Mouse (Mus musculus) urinary bladder, postnatal 36 days (tissue): ENCODE measurements around the gene Pkdrej.
"Not testable (repeated sequence)": the region's sequence is repeated elsewhere in the genome, so short reads cannot be mapped to it uniquely, and the experiment has no call there.

Source experiments
- DNase-seq, 2 experiments: peaks; one replicate each; pipeline ENCODE4 v3.0.0; 2022; ENCODE audit warnings: low spot score in 2 of 2, mixed read lengths in 1 of 2

Gene Pkdrej

GRCm38 (mm10) chr15:85821203-85822010 lies at the start of gene Pkdrej:
Gene Pkdrej, minus strand, starts transcription at chr15:85821734.
- DNase-seq, result peak in 1 of 2 experiments; percentile 33

DNA sequence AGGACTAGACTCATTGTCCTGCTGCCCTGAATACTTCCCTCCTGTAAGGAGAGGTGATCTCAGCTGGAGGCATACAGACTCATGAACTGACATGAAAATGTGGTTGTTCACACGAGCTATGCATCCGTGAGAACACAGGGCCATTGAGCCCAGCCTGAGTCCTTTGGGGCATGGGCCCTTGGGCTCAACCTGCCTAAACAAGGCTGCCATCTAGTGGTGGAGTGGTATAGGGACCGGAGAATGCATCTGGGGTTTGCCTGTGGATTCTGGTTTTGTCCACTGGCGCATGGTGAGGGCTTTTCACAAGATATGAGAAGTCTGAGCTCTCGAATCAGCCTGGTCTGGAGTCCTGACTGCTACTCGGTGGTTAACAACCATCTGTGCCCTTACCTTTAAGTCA lies 46.2 kb upstream of the Pkdrej start:
- peak; percentile 58 to 64 for DNase-seq

DNA sequence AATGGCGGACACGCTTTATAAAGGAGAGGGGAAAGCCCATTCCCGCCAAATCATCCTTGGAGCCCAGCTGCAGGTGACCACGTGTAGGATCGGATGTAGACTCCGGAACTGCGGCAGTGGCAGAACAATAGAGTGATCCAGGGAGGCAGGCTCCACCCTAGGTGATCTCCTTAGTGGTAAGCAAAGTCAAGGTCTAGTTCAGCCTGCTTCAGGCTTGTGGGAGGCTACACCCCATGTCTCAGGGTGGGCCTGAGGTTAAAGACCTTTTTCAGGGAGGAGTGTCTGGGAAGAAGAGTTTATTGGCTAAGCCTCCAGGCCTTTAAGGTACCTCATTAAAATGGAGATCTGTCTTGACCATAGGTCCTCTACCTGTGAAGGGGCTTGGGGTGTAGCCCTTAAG lies 44.4 kb upstream of the Pkdrej start:
- not testable (repeated sequence) for DNase-seq

GRCm38 (mm10) chr15:85859490-85860031 lies 38.0 kb upstream of the Pkdrej start, which contains the start of gene Gtse1:
Gene Gtse1, plus strand, starts transcription at chr15:85859745.
- DNase-seq, result peak; percentile 93

DNA sequence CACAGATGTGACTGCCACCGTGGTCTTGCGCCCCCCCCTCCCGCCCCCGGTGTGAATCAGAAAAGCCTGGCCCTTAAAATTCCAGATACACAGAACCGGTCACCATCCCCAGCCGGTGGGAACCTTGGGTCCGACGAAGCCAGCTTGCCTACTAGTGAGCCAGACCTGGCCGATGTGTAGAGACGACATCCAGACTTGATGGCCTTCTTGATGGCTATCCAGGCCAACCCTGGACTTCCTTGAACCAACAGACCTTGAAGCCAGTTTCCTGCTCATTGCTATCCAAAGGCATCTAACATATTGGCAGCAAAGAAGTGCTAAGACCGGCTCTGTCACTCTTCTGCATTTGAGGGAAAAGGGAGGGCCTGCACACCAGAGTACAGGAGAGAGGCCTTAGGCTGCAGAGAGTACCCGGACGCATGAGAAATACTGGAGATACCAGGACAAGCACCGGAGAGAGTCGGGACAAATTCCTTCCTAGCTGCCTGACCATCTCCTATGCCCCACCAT lies 37.5 kb upstream of the Pkdrej start:
- no peak for DNase-seq

- DNase-seq, result no peak
Measured at GRCm38 (mm10) chr15:85851656-85852392, 30.3 kb upstream of the Pkdrej start.

- DNase-seq, result no peak
Measured at GRCm38 (mm10) chr15:85845071-85845470, 23.5 kb upstream of the Pkdrej start.

DNA sequence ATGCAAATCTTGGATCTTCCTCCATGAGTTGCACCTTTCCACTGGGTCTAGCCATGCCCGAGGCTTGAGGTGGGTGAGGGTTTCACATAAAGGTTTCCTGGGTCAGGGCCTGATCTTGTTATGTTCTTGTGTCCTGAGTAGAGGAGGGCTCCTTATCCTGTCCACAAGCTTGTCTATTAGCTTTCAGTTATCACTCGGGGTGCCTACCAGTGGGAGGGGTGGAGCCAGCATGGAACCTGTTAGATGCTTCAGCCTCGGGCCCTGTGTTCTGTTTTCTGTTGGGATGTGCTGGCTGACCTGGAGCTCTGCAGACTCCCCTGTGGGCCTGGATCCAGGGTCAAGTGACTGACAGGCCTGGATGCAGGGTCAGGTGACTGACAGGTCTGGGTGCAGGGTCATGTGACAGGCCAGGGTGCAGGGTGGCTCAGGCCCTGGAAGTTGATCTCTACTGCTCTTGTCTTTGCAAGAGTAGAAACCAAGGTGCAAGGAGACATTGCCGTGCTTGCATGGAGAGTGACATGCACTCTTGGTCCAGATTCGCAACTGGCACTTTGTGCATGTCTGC lies 20.3 kb upstream of the Pkdrej start:
- no peak for DNase-seq

DNA sequence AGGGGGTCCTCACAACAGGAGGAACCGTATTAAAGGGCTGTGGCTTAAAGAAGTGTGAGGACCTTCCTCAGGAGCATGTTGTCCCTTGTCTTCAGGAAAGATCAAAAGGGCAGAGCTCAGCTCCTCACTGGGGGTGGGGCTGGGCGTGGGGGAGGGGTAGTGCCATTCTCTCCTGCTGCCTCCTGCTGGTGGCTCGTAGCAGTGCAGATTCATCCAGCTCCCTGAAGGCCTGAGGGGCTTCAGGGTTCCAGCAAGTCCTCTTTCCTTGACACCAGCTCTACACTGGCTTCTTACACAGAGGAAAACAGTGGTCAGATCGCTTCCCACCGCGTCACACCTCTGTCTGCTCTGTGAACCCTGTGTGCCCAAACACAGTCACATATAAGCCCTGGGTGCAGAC lies 19.4 kb upstream of the Pkdrej start:
- no peak for DNase-seq

GRCm38 (mm10) chr15:85836887-85837286 lies 15.4 kb upstream of the Pkdrej start:
- DNase-seq, result peak; percentile 64 to 69

DNA sequence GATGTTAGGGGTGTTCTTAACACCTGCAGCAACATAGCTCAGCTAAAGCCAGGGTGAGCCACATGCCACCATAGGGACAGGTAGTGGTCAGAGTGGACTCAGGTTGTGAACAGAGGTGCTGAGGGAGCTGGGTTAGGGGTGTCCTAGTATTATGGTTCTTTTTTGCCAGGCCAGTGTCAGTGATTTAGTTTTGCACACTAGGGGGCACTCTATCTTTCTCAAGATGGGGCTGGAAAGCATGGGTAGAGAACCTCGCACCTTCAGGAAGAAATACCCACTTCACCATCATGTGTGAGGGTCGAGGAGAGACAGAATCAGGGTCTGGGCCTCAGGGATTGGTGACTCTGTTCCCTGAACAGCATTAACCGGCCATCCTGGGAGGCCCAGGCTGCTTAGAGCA lies 13.8 kb upstream of the Pkdrej start:
- DNase-seq, result no peak

- DNase-seq, result no peak
Measured at GRCm38 (mm10) chr15:85832599-85832998, 11.1 kb upstream of the Pkdrej start.

GRCm38 (mm10) chr15:85831954-85832590 lies 10.5 kb upstream of the Pkdrej start, which contains the start of gene Ttc38:
Gene Ttc38, plus strand, starts transcription at chr15:85832306.
- DNase-seq, result peak; percentile 80 to 88

DNA sequence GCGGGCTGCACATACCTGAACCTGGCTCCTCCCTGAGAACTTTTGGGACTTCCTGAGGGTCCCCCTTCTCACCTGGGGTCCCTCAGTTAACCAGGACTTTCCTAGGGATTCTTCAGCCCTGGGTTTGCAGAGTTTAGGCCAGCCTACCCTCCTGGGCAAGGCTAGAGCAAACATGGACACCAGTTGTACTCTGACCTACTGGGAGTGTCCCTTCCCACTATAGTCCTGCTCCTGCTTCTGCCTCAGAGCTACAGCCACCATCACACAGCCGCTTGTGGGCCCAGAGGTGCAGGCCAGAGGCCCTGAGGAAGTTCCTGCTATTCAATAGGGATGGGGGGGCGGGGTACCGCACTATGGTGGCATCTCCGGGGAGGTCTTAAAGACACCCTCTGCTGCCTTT lies 7.9 kb upstream of the Pkdrej start:
- no peak for DNase-seq

DNA sequence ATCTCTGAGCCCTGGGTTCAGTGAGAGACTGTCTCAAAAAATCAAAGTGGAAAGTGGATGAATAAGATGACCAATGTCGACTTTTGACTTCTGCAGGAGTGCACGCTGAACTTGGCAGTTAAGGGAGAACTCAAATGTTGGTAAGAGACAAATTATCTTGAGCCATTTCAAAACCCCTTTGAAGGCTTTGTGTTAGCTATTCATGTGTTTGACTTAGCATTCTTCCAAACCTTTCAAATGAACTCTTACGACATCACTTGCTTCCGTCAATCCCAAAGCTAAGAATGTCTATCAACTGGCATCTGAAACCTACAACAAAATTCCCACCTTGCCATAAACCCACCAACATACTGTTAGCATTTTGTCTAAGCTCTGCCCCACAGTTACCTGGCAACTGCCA lies 6.5 kb upstream of the Pkdrej start:
- DNase-seq, result no peak

GRCm38 (mm10) chr15:85826676-85827075 lies 5.1 kb upstream of the Pkdrej start:
- no peak for DNase-seq

GRCm38 (mm10) chr15:85822011-85822359 lies 451 bp upstream of the Pkdrej start:
- no peak for DNase-seq

DNA sequence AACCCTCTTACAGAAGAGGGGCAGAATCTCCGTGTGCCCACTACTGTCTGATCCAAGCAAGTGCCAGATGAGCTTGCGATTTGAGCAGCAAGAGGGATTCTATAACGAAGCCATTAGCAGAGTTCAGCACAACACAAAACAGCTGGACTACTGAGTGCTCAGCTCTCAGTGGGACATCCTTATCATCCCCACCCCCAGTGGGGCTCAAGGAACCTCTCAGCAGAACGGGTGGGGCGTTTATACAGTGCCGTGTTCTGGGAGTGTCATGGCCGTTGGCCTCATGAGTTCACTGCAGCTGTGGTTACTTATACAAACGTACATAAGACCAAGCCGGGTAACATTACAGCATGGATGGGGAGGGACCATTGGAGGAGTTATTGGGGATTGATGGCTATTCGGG lies 8.1 kb downstream of the Pkdrej start:
- DNase-seq, result no peak

DNA sequence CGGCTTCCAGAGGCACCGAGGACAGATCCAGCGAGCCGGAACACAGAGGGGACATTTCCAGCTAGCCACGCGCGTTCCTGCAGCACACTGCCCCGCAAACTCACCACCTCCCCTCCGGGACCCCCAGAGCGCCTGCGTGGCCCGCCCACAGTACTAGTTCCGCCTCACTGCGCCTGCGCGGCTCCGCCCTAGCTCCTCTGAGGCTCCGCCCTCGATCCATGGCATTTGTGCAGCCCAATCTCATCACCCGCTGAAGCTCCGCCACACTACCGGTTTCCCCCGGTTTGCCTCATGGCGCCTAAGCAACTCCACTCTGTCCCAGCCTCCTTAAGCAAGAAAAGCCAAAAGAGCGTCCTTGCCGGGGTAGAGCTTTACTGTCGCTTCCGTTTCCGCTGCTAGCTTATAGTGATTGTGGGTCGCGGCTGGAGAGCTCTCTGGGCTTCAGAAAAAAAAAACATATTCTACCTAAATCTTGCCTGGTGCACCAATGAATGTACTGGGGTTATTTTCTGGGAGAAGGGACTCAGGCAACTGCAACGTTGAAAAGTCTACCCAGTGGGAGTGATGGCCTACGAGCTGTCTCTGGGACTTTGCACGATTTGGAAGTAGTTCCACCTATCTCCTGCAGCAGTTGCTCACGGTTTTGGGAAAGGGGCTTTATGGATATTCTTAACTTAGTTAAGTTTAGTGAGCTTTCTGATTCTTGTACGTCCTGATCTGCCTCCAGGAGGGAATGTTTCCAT lies 9.8 kb downstream of the Pkdrej start, which contains the start of gene Cdpf1:
Gene Cdpf1, minus strand, starts transcription at position 163 of the 743 bp plus-strand sequence.
- DNase-seq, result peak; percentile 99

GRCm38 (mm10) chr15:85810806-85811521 lies 10.6 kb downstream of the Pkdrej start:
- DNase-seq, result peak; percentile 17 to 38
